Mouse (Mus musculus): Measurements from ENCODE around the gene Tmem119. TPM values are rescaled to one million over a fixed set of nuclear protein-coding genes. Genes with fewer than 3 reads are reported as not detected.

Tmem119 gene
- polyA plus RNA-seq, 1 experiment from 2014 or later: 61.9 TPM

GRCm38 (mm10) chr5:113771213-113772162 is 28.8 kb downstream of the Tmem119 start:
- Histone ChIP-seq H3K9ac (peak overlapping the region; percentile 84), H3K27ac (peak overlapping the region; percentile 99), H3K4me1 (replicated peaks) (peaks cover 17% of the 10 kb centered on the region), H3K36me3 (peaks cover 16% of the 10 kb centered on the region; the same call in 1 of the 2 replicates), H3K4me3 (replicated peaks) (peak overlapping the region; percentile 73), H3K4me2 (replicated peaks) (peak overlapping the region; percentile 85), H3K27me3 (replicated peaks) (no peaks in the 10 kb centered on the region), H3K9me3 (no peaks in the 10 kb centered on the region)
- ATAC-seq: peak; percentile 83
- under 1% methylated on average over 94 of the region's 97 CpGs for whole genome bisulfite sequencing

DNA sequence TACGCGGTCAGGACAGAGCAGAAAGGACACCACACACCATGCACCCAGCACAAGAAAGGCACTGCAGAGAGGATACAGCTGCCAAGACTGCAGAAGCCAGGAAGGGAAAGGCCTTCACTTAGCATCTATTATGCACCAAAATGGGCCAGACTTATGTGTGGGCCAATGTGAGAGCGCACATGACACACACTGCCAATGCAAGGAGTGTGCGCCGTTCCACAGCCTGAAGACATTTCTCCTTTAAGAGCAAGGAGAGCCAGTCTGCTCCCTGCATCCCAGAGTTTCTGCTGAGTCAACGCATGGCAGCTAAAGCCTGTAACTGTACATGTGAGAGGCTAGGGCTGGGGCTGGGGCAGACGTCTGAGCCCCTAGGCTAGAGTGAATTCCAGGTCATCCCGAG is 31.5 kb downstream of the Tmem119 start:
- H3K4me2 ChIP-seq (replicated peaks): no peak overlapping the region
- H3K27ac ChIP-seq: no peak overlapping the region
- peaks cover 13% of the 10 kb centered on the region for H3K36me3 ChIP-seq
- 94% methylated on average over 8 of the region's 8 CpGs for WGBS
- no peak overlapping the region for H3K4me3 ChIP-seq (replicated peaks)
- no peaks in the 10 kb centered on the region for H3K9me3 ChIP-seq
- peaks cover 16% of the 10 kb centered on the region for H3K4me1 ChIP-seq (replicated peaks)
- H3K27me3 ChIP-seq (replicated peaks): no peaks in the 10 kb centered on the region
- no peak for ATAC-seq
- no peak overlapping the region for H3K9ac ChIP-seq

DNA sequence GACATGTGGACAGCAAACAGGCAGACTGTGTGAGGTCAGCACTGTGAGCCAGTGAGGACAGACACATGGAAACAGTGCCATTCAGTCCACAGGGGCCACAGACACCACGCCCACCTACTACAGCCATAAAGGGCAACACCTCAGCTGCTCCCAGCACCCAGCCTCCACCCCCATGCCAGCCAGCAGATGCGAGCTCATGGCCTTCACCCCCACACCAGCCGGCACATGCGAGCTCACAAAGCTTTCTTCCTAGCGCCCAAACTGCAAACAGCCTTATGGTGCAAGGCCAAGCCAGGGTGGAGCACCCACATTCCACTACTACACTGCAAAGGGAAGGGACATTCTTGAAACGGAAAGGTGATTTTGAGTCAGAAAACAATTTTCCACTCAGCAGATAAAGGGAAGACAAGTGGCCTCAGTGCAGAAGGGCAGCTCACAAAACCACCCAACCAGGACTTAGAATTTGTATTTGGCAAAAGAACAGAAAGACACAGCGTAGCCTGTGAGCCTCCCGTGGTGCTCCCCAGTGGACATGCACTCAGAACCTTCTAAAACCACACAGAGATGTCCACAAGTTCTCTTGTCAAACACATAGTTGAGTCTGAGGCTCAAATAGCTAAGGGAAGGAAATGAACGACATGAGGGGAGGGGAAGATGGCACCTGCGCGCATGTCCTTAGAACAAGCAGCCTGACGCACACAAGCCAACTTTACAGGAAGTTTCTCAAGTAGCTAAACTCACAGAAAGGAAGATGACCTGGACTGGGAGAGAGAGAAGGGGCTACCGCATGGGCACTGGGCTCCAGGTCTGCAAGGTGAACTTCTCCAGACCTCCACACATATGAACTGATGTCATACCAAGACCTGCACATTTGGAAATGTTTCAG is 34.4 kb downstream of the Tmem119 start:
- H3K36me3 ChIP-seq: peaks cover 36% of the 10 kb centered on the region
- peak; percentile 46; the same call in 1 of the 2 replicates for ATAC-seq

DNA sequence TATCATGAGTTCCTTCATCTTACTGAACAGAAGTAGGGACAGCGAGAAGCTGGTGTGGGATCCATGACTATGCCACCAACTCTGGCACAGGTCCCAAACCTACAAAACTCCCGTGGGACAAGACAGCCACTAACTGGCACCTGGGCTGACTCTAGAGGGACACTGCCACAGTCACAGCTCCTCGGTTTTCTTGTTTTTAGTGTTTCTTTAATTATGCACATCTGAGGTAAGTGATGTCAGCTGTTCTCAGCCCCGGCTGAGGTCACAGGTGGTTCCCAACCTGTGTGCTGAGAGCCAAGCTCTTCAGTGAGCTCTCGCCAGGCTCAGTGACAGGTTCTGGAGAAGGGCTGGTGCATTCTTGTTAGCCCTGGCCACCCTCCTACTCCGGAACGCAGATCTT is 35.9 kb downstream of the Tmem119 start:
- H3K27ac ChIP-seq: no peak overlapping the region
- WGBS: 92% methylated on average over 7 of the region's 7 CpGs
- no peak overlapping the region for H3K9ac ChIP-seq
- peaks cover 46% of the 10 kb centered on the region for H3K36me3 ChIP-seq
- H3K9me3 ChIP-seq: no peaks in the 10 kb centered on the region
- H3K4me3 ChIP-seq (replicated peaks): no peak overlapping the region
- ATAC-seq: no peak
- no peak overlapping the region for H3K4me2 ChIP-seq (replicated peaks)
- no peaks in the 10 kb centered on the region for H3K27me3 ChIP-seq (replicated peaks)
- 0 out of 2 replicates have a peak, but pooled peaks cover 3% of the 10 kb centered on the region for H3K4me1 ChIP-seq (replicated peaks)

More for the DNA sequence above, 34.4 kb downstream of the Tmem119 start:
- Histone ChIP-seq H3K4me1 (replicated peaks) (peaks cover 13% of the 10 kb centered on the region), H3K4me3 (replicated peaks) (no peak overlapping the region), H3K9me3 (no peaks in the 10 kb centered on the region), H3K9ac (no peak overlapping the region), H3K27ac (no peak overlapping the region), H3K27me3 (replicated peaks) (no peaks in the 10 kb centered on the region), H3K4me2 (replicated peaks) (no peak overlapping the region)
- WGBS: 78% methylated on average over 13 of the region's 13 CpGs

GRCm38 (mm10) chr5:113761585-113761984 is 38.7 kb downstream of the Tmem119 start:
- ATAC-seq: no peak
- no peak overlapping the region for H3K9ac ChIP-seq
- 94% methylated on average over 2 of the region's 2 CpGs for WGBS

GRCm38 (mm10) chr5:113755347-113756030 is 44.8 kb downstream of the Tmem119 start:
- no peak overlapping the region for H3K4me3 ChIP-seq (replicated peaks)
- ATAC-seq: no peak
- no peaks in the 10 kb centered on the region for H3K9me3 ChIP-seq
- H3K27me3 ChIP-seq (replicated peaks): no peaks in the 10 kb centered on the region
- H3K4me2 ChIP-seq (replicated peaks): no peak overlapping the region
- no peaks in the 10 kb centered on the region for H3K4me1 ChIP-seq (replicated peaks)
- peaks cover 85% of the 10 kb centered on the region for H3K36me3 ChIP-seq
- H3K9ac ChIP-seq: no peak overlapping the region
- no peak overlapping the region for H3K27ac ChIP-seq
- 82% methylated on average over 15 of the region's 15 CpGs for WGBS

More at GRCm38 (mm10) chr5:113761585-113761984, 38.7 kb downstream of the Tmem119 start:
- H3K4me3 ChIP-seq (replicated peaks): no peak overlapping the region
- no peaks in the 10 kb centered on the region for H3K4me1 ChIP-seq (replicated peaks)
- peaks cover 56% of the 10 kb centered on the region for H3K36me3 ChIP-seq
- no peak overlapping the region for H3K27ac ChIP-seq
- H3K4me2 ChIP-seq (replicated peaks): no peak overlapping the region
- H3K27me3 ChIP-seq (replicated peaks): no peaks in the 10 kb centered on the region
- H3K9me3 ChIP-seq: no peaks in the 10 kb centered on the region

DNA sequence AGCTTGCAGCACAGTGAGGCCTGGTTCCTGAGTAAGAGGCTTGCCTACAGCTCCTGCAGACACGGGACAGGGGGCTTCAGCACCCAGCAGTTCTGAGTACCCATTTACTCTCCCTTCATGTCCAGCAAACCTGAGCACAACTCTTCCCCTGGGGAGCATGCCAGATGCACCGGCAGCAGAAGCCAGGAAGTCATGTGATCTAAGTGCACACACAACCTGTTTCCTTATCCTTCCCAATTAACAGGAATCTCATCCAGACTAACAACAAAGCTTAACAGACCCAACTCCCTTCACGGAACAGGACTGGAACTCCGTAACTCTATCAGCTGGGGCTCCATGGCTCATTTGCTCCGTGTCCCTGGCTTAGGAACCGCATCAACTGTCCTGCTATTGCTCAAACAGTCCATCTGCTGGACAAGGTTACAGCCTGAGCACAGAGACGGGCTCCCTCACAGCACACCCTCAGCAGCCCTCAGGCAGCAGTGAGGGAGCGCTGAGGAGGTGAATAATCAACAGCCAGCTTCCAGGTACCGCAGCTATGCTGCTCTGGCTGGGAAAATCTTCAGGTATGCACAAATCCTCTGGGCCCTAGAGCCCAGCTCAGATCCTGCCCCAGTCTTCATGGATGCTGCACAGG is 48.7 kb downstream of the Tmem119 start:
- Histone ChIP-seq H3K9me3 (no peaks in the 10 kb centered on the region), H3K27me3 (replicated peaks) (no peaks in the 10 kb centered on the region), H3K27ac (no peak overlapping the region), H3K9ac (no peak overlapping the region), H3K36me3 (peaks cover 93% of the 10 kb centered on the region), H3K4me3 (replicated peaks) (no peak overlapping the region), H3K4me1 (replicated peaks) (no peaks in the 10 kb centered on the region), H3K4me2 (replicated peaks) (no peak overlapping the region)
- WGBS: 86% methylated on average over 9 of the region's 9 CpGs
- ATAC-seq: no peak

GRCm38 (mm10) chr5:113748556-113749331 is 51.6 kb downstream of the Tmem119 start:
- no peak for ATAC-seq
- Histone ChIP-seq H3K4me1 (replicated peaks) (no peaks in the 10 kb centered on the region), H3K4me3 (replicated peaks) (no peak overlapping the region), H3K4me2 (replicated peaks) (no peak overlapping the region), H3K27ac (no peak overlapping the region), H3K9ac (no peak overlapping the region), H3K36me3 (peaks cover 96% of the 10 kb centered on the region), H3K27me3 (replicated peaks) (no peaks in the 10 kb centered on the region), H3K9me3 (no peaks in the 10 kb centered on the region)
- WGBS: 93% methylated on average over 13 of the region's 13 CpGs

GRCm38 (mm10) chr5:113747629-113748028 is 52.7 kb downstream of the Tmem119 start:
- peaks cover 96% of the 10 kb centered on the region for H3K36me3 ChIP-seq
- H3K4me3 ChIP-seq (replicated peaks): no peak overlapping the region
- no peaks in the 10 kb centered on the region for H3K27me3 ChIP-seq (replicated peaks)
- ATAC-seq: no peak
- no peak overlapping the region for H3K27ac ChIP-seq
- H3K9ac ChIP-seq: no peak overlapping the region
- H3K4me2 ChIP-seq (replicated peaks): no peak overlapping the region
- no peaks in the 10 kb centered on the region for H3K9me3 ChIP-seq
- WGBS: 94% methylated on average over 5 of the region's 5 CpGs
- H3K4me1 ChIP-seq (replicated peaks): no peaks in the 10 kb centered on the region
